Mouse (Mus musculus): Measurements from ENCODE around the gene Pip5k1b.

- TF ChIP-seq CTCF (conservative IDR thresholded peaks at IDR 0.05; ENCODE audit: low read length) = no peak
- no peak for TF ChIP-seq POU5F1 (IDR thresholded peaks at IDR 0.05; ENCODE audit: borderline replicate concordance, low read length)
Measured at GRCm38 (mm10) chr19:24432447-24432846, 123.2 kb downstream of the Pip5k1b start.

Measured in E14TG2a.4 (cell line).